Mouse (Mus musculus) liver, embryonic 14.5 days (tissue): Measurements from ENCODE around the gene Tmco5. TPM values are rescaled to one million over a fixed set of nuclear protein-coding genes. Genes with fewer than 3 reads are reported as not detected.

ENCODE experiments used
- ATAC-seq: fragments of 200-750 bp; cut with Nextera tagmentation; 2 replicates; pipeline ENCODE4 v1.8.0; 2017; ENCODE audit warnings: moderate number of reproducible peaks, mild to moderate bottlenecking, moderate library complexity; ENCODE audit not compliant: insufficient read depth
- DNase-seq, 3 experiments: peaks; one replicate each; pipeline ENCODE4 v3.0.0-alpha.2; 2012 to 2013; ENCODE audit warnings: low read depth in 3 of 3, low spot score in 3 of 3
- H3K27ac ChIP-seq: fragments of 300-500 bp; sonication (generic); 2 replicates; pipeline ENCODE4 v1.5.1; 2014; ENCODE audit warnings: moderate library complexity, mild to moderate bottlenecking, control low read depth, inconsistent platforms
- H3K27me3 ChIP-seq: fragments of 300-500 bp; sonication (generic); 2 replicates; pipeline ENCODE4 v1.6.1; 2014; ENCODE audit warnings: mild to moderate bottlenecking, low read length, moderate library complexity; ENCODE audit not compliant: control insufficient read depth, insufficient read depth
- H3K36me3 ChIP-seq: fragments of 300-500 bp; sonication (generic); replicated peaks from 2 replicates; pipeline ENCODE4 v1.6.1; 2014; ENCODE audit warnings: low read depth; ENCODE audit not compliant: control insufficient read depth, insufficient read depth
- H3K4me1 ChIP-seq, 2 experiments: fragments of 200-500 bp in 1 of 2; fragments of 300-500 bp in 1 of 2; sonication (generic) in 1 of 2; replicated peaks; 2 replicates each; pipeline ENCODE4 v1.6.1; 2012 to 2014; ENCODE audit warnings: antibody characterized with exemption in 1 of 2, inconsistent platforms in 1 of 2, low read length in 1 of 2; ENCODE audit not compliant: control insufficient read depth in 2 of 2, insufficient read depth in 2 of 2
- H3K4me2 ChIP-seq: fragments of 300-500 bp; sonication (generic); 2 replicates; pipeline ENCODE4 v1.6.1; 2014; ENCODE audit warnings: low read depth, mild to moderate bottlenecking, control low read depth, moderate library complexity
- H3K4me3 ChIP-seq, 2 experiments: fragments of 200-500 bp in 1 of 2; fragments of 300-500 bp in 1 of 2; sonication (generic) in 1 of 2; 2 replicates each; pipeline ENCODE4 v1.5.1; 2012 to 2014; ENCODE audit warnings: low read depth in 2 of 2, low read length in 2 of 2, mild to moderate bottlenecking in 2 of 2, control low read depth in 1 of 2, inconsistent platforms in 1 of 2, moderate library complexity in 1 of 2; ENCODE audit not compliant: insufficient read depth in 1 of 2
- H3K9ac ChIP-seq: fragments of 300-500 bp; sonication (generic); replicated peaks from 2 replicates; pipeline ENCODE4 v1.6.1; 2014; ENCODE audit warnings: mild to moderate bottlenecking, control low read depth, moderate library complexity
- H3K9me3 ChIP-seq: fragments of 300-500 bp; sonication (generic); 2 replicates; pipeline ENCODE4 v1.6.1; 2016; ENCODE audit warnings: low read length, mixed read lengths; ENCODE audit not compliant: control insufficient read depth
- CTCF ChIP-seq: IDR thresholded peaks from 2 replicates; pipeline ENCODE4 v1.5.1; 2016; ENCODE audit warnings: antibody characterized with exemption, low read depth, control low read depth
- EP300 ChIP-seq: IDR thresholded peaks from 2 replicates; pipeline ENCODE4 v1.6.1; 2016; ENCODE audit warnings: antibody characterized with exemption, low read depth
- WGBS: fragments of 180-500 bp; shearing (Covaris S2); extraction: QIAGEN DNeasy Blood & Tissue Kit; methylation state at CpG from one replicate; pipeline ENCODE4 v1.1.7; 2014; ENCODE audit not compliant: insufficient replicate concordance; 5-methylcytosine and 5-hydroxymethylcytosine counted together
- polyA plus RNA-seq, 2 experiments: library from polyadenylated mRNA; depleted of rRNA in 1 of 2; stranded (reverse) in 1 of 2; unstranded in 1 of 2; fragments of >200 nt; fragmentation: Nextera tagmentation in 1 of 2; extraction: Ambion mirVana in 1 of 2; gene quantifications; 2 replicates each; pipeline versions ENCODE4 v1.2.1 to v1.2.3; 2012 to 2014

Gene Tmco5
- polyA plus RNA-seq, 2 experiments = not detected

DNA sequence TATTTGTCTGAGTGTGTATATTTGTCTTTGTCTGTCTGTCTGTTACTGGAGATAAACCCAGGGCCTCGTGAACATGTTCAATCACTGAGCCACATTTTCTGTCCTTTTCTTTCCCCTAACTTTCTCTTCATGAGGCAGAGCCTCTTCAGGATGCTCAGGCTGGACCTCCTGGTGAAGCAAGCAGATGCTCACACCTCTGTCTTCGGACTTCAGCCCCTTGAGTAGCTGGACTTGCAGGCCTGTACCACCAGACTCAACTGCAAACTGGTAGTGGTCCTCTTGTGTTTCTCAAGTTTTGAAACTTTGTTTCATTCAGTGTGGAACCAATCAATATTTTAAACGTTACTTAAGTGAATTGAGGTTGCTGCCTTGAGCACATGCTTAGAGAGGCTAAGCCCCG lies 27.1 kb upstream of the Tmco5 start:
- Histone ChIP-seq H3K4me3 (no peak overlapping the region), H3K36me3 (no peaks in the 10 kb centered on the region), H3K27me3 (no peaks in the 10 kb centered on the region), H3K9me3 (no peaks in the 10 kb centered on the region), H3K4me1 (no peaks in the 10 kb centered on the region), H3K27ac (no peak overlapping the region), H3K4me2 (no peak overlapping the region), H3K9ac (no peak overlapping the region)
- TF ChIP-seq CTCF (no peak), EP300 (no peak)
- WGBS = 46% methylated on average over 4 of the region's 4 CpGs
- no peak for DNase-seq
- no peak for ATAC-seq

DNA sequence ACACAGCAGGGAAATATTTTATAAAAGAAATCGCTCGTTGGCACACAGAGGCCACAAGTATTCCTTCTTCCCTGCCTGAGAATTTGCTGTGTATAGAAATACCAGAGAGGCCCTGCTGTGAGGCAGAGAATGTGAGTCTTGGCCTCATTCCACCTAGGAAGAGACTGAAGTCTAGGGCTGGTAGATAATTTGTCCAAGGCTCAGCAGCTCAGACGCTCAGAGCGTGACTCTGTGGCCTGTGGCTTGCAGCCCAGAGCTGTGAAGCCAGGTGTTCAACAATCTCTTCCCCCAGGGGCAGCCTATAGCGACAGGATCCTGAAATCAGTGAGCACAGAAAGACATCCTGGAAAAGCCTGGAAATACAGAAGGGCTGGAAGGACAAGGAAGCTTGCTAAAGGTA lies 26.2 kb upstream of the Tmco5 start:
- 54% methylated on average over 5 of the region's 5 CpGs for WGBS
- Histone ChIP-seq H3K9ac (no peak overlapping the region), H3K4me3 (no peak overlapping the region), H3K4me1 (no peaks in the 10 kb centered on the region), H3K27ac (no peak overlapping the region), H3K27me3 (no peaks in the 10 kb centered on the region), H3K36me3 (no peaks in the 10 kb centered on the region), H3K4me2 (no peak overlapping the region), H3K9me3 (no peaks in the 10 kb centered on the region)
- TF ChIP-seq EP300 (no peak), CTCF (no peak)
- no peak for ATAC-seq
- DNase-seq = no peak

DNA sequence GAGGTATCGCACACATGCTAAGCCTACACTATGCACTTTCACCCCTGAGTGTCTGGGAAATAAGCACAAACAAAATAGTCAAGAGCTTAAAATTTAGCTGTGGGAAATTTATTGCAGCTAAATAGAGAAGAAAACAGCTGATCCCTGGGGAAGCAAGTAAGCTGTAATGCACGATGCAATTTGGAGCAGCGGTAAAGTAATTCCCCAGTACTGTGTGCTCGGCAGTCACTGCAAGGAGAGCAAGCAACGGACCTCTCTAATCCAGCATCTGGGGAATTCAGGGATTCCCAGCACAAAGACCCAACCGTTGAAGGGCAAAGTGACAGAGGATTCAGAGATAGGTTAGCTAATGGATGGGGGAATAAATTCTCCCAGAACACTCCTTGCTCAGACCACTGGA lies 19.8 kb upstream of the Tmco5 start:
- DNase-seq (no peak), ATAC-seq (no peak)
- Histone ChIP-seq H3K9me3 (no peaks in the 10 kb centered on the region), H3K27ac (no peak overlapping the region), H3K27me3 (no peaks in the 10 kb centered on the region), H3K4me1 (no peaks in the 10 kb centered on the region), H3K9ac (no peak overlapping the region), H3K36me3 (no peaks in the 10 kb centered on the region), H3K4me2 (no peak overlapping the region), H3K4me3 (no peak overlapping the region)
- WGBS = 72% methylated on average over 6 of the region's 6 CpGs
- no peak for TF ChIP-seq CTCF
- no peak for TF ChIP-seq EP300

DNA sequence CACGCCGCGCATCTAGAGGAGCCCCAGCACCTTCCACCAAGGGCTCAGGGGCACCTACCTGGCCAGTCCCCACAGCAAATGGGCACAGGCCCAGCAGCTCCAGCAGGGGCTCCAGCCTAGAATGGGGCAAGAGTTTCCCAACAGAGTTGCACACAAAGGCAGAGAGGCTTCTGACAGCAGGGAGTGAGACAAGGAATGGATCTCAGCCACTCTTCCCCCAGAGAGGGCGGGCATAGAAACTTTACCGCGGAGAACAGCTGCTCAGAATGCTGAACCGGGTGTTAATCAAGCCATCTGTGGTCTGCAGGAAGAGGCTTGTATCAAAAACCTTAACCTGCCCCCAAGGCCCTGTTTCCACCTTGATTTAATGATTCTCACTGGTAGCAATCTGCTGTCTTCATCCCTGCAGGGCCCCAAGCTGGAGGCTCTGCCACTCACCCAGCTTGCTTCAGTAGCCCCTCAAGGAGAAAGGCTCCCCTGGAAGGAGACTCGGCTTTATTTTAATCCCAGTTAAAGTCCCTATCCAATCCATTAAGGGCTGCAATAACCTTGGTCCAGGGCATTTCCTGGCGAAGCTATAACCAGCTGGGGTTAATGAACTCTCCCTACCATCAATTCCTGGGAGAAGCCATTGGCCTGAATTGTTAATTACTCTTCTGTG lies 1.4 kb upstream of the Tmco5 start:
- Histone ChIP-seq H3K4me3 (no peak overlapping the region), H3K4me1 (no peaks in the 10 kb centered on the region), H3K36me3 (no peaks in the 10 kb centered on the region), H3K4me2 (no peak overlapping the region), H3K9ac (no peak overlapping the region), H3K27ac (no peak overlapping the region), H3K9me3 (no peaks in the 10 kb centered on the region), H3K27me3 (no peaks in the 10 kb centered on the region)
- no peak for DNase-seq
- whole genome bisulfite sequencing = 47% methylated on average over 9 of the region's 9 CpGs
- TF ChIP-seq EP300 (no peak), CTCF (no peak)
- ATAC-seq = no peak

DNA sequence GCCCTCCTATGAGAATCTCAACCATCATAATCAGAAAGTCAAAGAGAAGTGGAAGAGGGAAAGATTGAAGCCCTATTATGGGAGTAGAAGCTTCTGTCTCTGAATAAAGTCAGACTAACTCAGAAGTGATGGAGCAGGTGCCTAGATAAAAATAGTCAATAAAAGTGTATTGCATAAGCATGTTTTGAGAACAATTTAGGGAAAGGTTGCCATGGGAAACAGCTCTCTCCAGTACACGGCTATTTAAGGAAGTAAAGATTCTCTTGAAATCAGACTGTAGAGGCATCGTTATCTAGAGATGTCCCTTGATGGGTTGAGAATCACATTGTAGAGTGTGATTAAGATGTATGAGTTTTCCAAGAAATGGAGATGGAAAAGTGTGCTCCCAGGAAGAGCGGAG lies 1.2 kb downstream of the Tmco5 start:
- H3K36me3 ChIP-seq = no peaks in the 10 kb centered on the region
- no peak overlapping the region for H3K4me3 ChIP-seq
- H3K9ac ChIP-seq = no peak overlapping the region
- no peaks in the 10 kb centered on the region for H3K4me1 ChIP-seq
- no peaks in the 10 kb centered on the region for H3K27me3 ChIP-seq
- no peak for ATAC-seq
- TF ChIP-seq CTCF (no peak), EP300 (no peak)
- no peak overlapping the region for H3K4me2 ChIP-seq
- 68% methylated on average over 3 of the region's 3 CpGs for WGBS
- H3K9me3 ChIP-seq = no peaks in the 10 kb centered on the region
- DNase-seq = no peak
- no peak overlapping the region for H3K27ac ChIP-seq
